Mouse (Mus musculus) neutrophil, adult 5-6 weeks (primary cell): Measurements from ENCODE around the gene Coq5. TPM values are rescaled to one million over a fixed set of nuclear protein-coding genes. Genes with fewer than 3 reads are reported as not detected.
A peak's percentile ranks its signal among the peaks of the same experiment; 100 is the strongest.
"Not testable (repeated sequence)": the region's sequence is repeated elsewhere in the genome, so short reads cannot be mapped to it uniquely, and the experiment has no call there.

Experiments
- ATAC-seq: fragments of 151-379, 151-347 bp; 2 replicates; pipeline ENCODE4 v1.8.0; 2017; ENCODE audit warnings: mild to moderate bottlenecking, moderate TSS enrichment; ENCODE audit not compliant: insufficient number of reproducible peaks, poor library complexity, low FRiP score, severe bottlenecking; ENCODE audit errors: extremely low read depth
- total RNA-seq: library from RNA; stranded (forward); fragments of 200-1000 nt; gene quantifications from 2 replicates; pipeline ENCODE4 v1.2.3, GENCODE M21; 2017

The Coq5 gene
- total RNA-seq, 1 experiment from 2014 or later: 24.8 TPM

- peak; percentile 95 for ATAC-seq
Observed at GRCm38 (mm10) chr5:115300792-115301614, 21.5 kb downstream of the Coq5 start, which contains the start of gene Dynll1. TSS of gene Dynll1 (minus strand) at chr5:115300999.

GRCm38 (mm10) chr5:115301615-115302014 is 22.1 kb downstream of the Coq5 start:
- ATAC-seq: no peak

GRCm38 (mm10) chr5:115302190-115302589 is 22.7 kb downstream of the Coq5 start:
- ATAC-seq: not testable (repeated sequence)

- no peak for ATAC-seq
Observed at GRCm38 (mm10) chr5:115312354-115312753, 32.9 kb downstream of the Coq5 start.

GRCm38 (mm10) chr5:115312816-115313667 is 33.6 kb downstream of the Coq5 start:
- ATAC-seq: no peak

GRCm38 (mm10) chr5:115313668-115313943 is 34.1 kb downstream of the Coq5 start:
- ATAC-seq: no peak

- ATAC-seq: no peak
Observed at GRCm38 (mm10) chr5:115316968-115317644, 37.6 kb downstream of the Coq5 start.

- no peak for ATAC-seq
Observed at GRCm38 (mm10) chr5:115317645-115318328, 38.3 kb downstream of the Coq5 start.

GRCm38 (mm10) chr5:115319004-115319940 is 39.8 kb downstream of the Coq5 start:
- peak; percentile 39 for ATAC-seq

GRCm38 (mm10) chr5:115326256-115326831 is 46.9 kb downstream of the Coq5 start:
- peak; percentile 16; the same call in 1 of the 2 replicates for ATAC-seq

- ATAC-seq: peak; percentile 82
Observed at GRCm38 (mm10) chr5:115326875-115327609, 47.6 kb downstream of the Coq5 start, which contains the start of gene Srsf9. TSS of gene Srsf9 (plus strand) at chr5:115327177.

- ATAC-seq: no peak
Observed at GRCm38 (mm10) chr5:115327610-115328548, 48.4 kb downstream of the Coq5 start.

- ATAC-seq: no peak
Observed at GRCm38 (mm10) chr5:115330955-115331354, 51.5 kb downstream of the Coq5 start.

- 0 out of 2 replicates have a peak, but pooled peaks have one; percentile 9 for ATAC-seq
Observed at GRCm38 (mm10) chr5:115333626-115334025, 54.2 kb downstream of the Coq5 start.

- ATAC-seq: no peak
Observed at GRCm38 (mm10) chr5:115340007-115340406, 60.5 kb downstream of the Coq5 start.
